Mouse (Mus musculus): ENCODE measurements around the gene Tprgl. TPM values are rescaled to one million over a fixed set of nuclear protein-coding genes. Genes with fewer than 3 reads are reported as not detected.

The Tprgl gene
- total and polyA plus RNA-seq, 3 experiments: 49.3 to 163 (median 67.4) TPM

DNA sequence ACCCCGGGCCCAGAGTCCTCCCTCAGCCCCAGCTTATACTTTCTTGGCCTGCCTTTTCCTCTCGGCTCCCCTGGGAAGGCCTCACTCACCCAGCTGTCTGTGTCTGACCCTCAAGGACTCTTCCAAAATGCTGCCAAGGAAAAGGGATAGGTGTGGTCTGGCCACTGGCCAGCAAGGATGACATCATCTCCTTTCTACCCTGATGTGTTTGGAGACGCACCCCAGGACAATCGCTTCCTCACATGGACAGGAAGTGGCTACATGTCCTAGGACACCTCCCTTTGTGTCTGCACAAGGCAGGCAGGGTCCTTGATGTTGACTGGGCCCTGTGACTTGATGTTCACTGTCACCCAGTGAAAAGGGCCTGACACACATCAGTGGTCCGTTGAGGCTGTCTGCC lies 44.9 kb upstream of the Tprgl start:
- DNase-seq (ENCODE audit: low read depth, low spot score): no peak
- TF ChIP-seq JUND (IDR thresholded peaks at IDR 0.05; ENCODE audit: low read depth, low read length): no peak
- TF ChIP-seq CHD1 (IDR thresholded peaks at IDR 0.05; ENCODE audit: low read depth, low read length): no peak
- no peak for TF ChIP-seq POLR2A (IDR thresholded peaks at IDR 0.05; ENCODE audit: control insufficient read depth in 1 of 2, insufficient read depth in 1 of 2, low read depth in 1 of 2, low read length in 2 of 2, poor library complexity in 1 of 2)
- no peak for TF ChIP-seq EP300 (IDR thresholded peaks at IDR 0.05; ENCODE audit: low read depth in 1 of 2, low read length in 2 of 2)
- no peak for TF ChIP-seq GABPA (IDR thresholded peaks at IDR 0.05; ENCODE audit: low read depth, low read length)
- TF ChIP-seq KAT2A (conservative IDR thresholded peaks at IDR 0.05; ENCODE audit: low read depth, low read length): no peak
- TF ChIP-seq NRF1 (IDR thresholded peaks at IDR 0.05; ENCODE audit: insufficient read depth, low read depth, low read length, poor library complexity, severe bottlenecking): no peak
- no peak for TF ChIP-seq GATA1 (IDR thresholded peaks at IDR 0.05; ENCODE audit: low read depth, low read length)
- no peak for TF ChIP-seq ZC3H11A (IDR thresholded peaks at IDR 0.05; ENCODE audit: low read depth, low read length)
- TF ChIP-seq HCFC1 (IDR thresholded peaks at IDR 0.05; ENCODE audit: low read depth, low read length): no peak
- no peak for TF ChIP-seq RCOR1 (IDR thresholded peaks at IDR 0.05; ENCODE audit: low read depth, low read length)
- no peak for TF ChIP-seq USF1 (IDR thresholded peaks at IDR 0.05; ENCODE audit: low read depth, low read length)
- no peak for TF ChIP-seq ZKSCAN1 (IDR thresholded peaks at IDR 0.05; ENCODE audit: low read depth, low read length)
- no peak for TF ChIP-seq UBTF (IDR thresholded peaks at IDR 0.05; ENCODE audit: borderline replicate concordance, insufficient read depth, low read depth, low read length)
- TF ChIP-seq TCF12 (IDR thresholded peaks at IDR 0.05; ENCODE audit: low read depth, low read length): no peak
- no peak for TF ChIP-seq BHLHE40 (IDR thresholded peaks at IDR 0.05; ENCODE audit: borderline replicate concordance, low read depth, low read length)
- no peak for TF ChIP-seq MYC (IDR thresholded peaks at IDR 0.05; ENCODE audit: low read depth, low read length)
- Histone ChIP-seq H3K27ac (ENCODE audit: control insufficient read depth, low read depth, low read length) (no peak overlapping the region), H3K9me3 (replicated peaks; ENCODE audit: insufficient read depth, low read length) (no peaks in the 10 kb centered on the region), H3K4me3 (ENCODE audit: control insufficient read depth in 1 of 2, insufficient read depth in 1 of 2, low read depth in 2 of 2, low read length in 2 of 2) (no peak overlapping the region), H3K27me3 (ENCODE audit: control insufficient read depth in 1 of 2, insufficient read depth in 2 of 2, low read length in 2 of 2) (no peaks in the 10 kb centered on the region), H3K9ac (ENCODE audit: control insufficient read depth, low read depth, low read length, poor library complexity, severe bottlenecking) (no peak overlapping the region), H3K79me2 (ENCODE audit: control insufficient read depth, insufficient read depth, low read length, poor library complexity) (no peaks in the 10 kb centered on the region), H3K4me1 (ENCODE audit: control insufficient read depth in 1 of 2, insufficient read depth in 2 of 2, low read length in 2 of 2) (no peaks in the 10 kb centered on the region), H3K36me3 (ENCODE audit: control insufficient read depth in 1 of 2, insufficient read depth in 2 of 2, low read length in 2 of 2) (no peaks in the 10 kb centered on the region)

DNA sequence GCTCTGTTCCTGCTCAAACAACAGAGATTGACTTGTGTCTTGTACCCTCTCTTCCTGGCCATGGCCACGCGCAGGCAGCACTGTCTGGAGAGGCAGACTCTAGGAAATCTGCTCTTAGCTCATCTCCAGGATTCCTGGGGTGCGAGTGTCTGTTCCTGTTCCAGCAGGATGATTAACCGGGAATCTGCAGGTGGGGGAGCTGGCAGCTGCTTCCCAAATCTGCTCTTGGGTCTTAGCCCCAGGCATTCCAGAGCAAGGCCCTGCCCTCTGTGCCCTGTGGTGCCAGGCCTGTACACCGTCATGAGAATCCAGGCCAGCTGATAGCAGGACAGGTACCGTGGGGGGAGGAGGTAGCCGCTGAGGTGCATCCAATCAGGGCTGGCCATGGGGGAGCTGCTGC lies 44.1 kb upstream of the Tprgl start:
- Histone ChIP-seq H3K4me1 (ENCODE audit: control insufficient read depth in 1 of 2, insufficient read depth in 2 of 2, low read length in 2 of 2) (no peaks in the 10 kb centered on the region), H3K27me3 (ENCODE audit: control insufficient read depth in 1 of 2, insufficient read depth in 2 of 2, low read length in 2 of 2) (no peaks in the 10 kb centered on the region), H3K36me3 (ENCODE audit: control insufficient read depth in 1 of 2, insufficient read depth in 2 of 2, low read length in 2 of 2) (no peaks in the 10 kb centered on the region), H3K9ac (ENCODE audit: control insufficient read depth, low read depth, low read length, poor library complexity, severe bottlenecking) (no peak overlapping the region), H3K4me3 (ENCODE audit: control insufficient read depth in 1 of 2, insufficient read depth in 1 of 2, low read depth in 2 of 2, low read length in 2 of 2) (no peak overlapping the region), H3K79me2 (ENCODE audit: control insufficient read depth, insufficient read depth, low read length, poor library complexity) (no peaks in the 10 kb centered on the region), H3K27ac (ENCODE audit: control insufficient read depth, low read depth, low read length) (no peak overlapping the region), H3K9me3 (replicated peaks; ENCODE audit: insufficient read depth, low read length) (no peaks in the 10 kb centered on the region)
- no peak for DNase-seq (ENCODE audit: low read depth, low spot score)
- TF ChIP-seq POLR2AphosphoS2 (IDR thresholded peaks at IDR 0.05; ENCODE audit: low read length) (no peak), ZMIZ1 (IDR thresholded peaks at IDR 0.05; ENCODE audit: low read depth, low read length) (no peak), E2F4 (IDR thresholded peaks at IDR 0.05; ENCODE audit: borderline replicate concordance, low read depth, low read length) (no peak), MAZ (IDR thresholded peaks at IDR 0.05; ENCODE audit: low read depth, low read length) (no peak), CHD1 (IDR thresholded peaks at IDR 0.05; ENCODE audit: low read depth, low read length) (no peak), RCOR1 (IDR thresholded peaks at IDR 0.05; ENCODE audit: low read depth, low read length) (no peak), JUND (IDR thresholded peaks at IDR 0.05; ENCODE audit: low read depth, low read length) (no peak), ETS1 (IDR thresholded peaks at IDR 0.05; ENCODE audit: low read depth, low read length) (no peak)
